Mouse (Mus musculus) brain, embryonic 14.5 days (tissue): Measurements from ENCODE around the gene Zbtb11.

Experiments used
- CTCF ChIP-seq: fragments of 200-500 bp; IDR thresholded peaks from 2 replicates; pipeline ENCODE4 v1.5.1; 2012; ENCODE audit warnings: inconsistent platforms, mild to moderate bottlenecking, moderate library complexity, borderline replicate concordance; ENCODE audit not compliant: insufficient read depth, insufficient read length; ENCODE audit errors: extremely low read depth
- POLR2A ChIP-seq: fragments of 200-500 bp; IDR thresholded peaks from 2 replicates; pipeline ENCODE4 v1.6.1; 2012; ENCODE audit warnings: mild to moderate bottlenecking, inconsistent platforms, borderline replicate concordance; ENCODE audit not compliant: poor library complexity, insufficient read depth, insufficient read length, severe bottlenecking; ENCODE audit errors: extremely low read depth

DNA sequence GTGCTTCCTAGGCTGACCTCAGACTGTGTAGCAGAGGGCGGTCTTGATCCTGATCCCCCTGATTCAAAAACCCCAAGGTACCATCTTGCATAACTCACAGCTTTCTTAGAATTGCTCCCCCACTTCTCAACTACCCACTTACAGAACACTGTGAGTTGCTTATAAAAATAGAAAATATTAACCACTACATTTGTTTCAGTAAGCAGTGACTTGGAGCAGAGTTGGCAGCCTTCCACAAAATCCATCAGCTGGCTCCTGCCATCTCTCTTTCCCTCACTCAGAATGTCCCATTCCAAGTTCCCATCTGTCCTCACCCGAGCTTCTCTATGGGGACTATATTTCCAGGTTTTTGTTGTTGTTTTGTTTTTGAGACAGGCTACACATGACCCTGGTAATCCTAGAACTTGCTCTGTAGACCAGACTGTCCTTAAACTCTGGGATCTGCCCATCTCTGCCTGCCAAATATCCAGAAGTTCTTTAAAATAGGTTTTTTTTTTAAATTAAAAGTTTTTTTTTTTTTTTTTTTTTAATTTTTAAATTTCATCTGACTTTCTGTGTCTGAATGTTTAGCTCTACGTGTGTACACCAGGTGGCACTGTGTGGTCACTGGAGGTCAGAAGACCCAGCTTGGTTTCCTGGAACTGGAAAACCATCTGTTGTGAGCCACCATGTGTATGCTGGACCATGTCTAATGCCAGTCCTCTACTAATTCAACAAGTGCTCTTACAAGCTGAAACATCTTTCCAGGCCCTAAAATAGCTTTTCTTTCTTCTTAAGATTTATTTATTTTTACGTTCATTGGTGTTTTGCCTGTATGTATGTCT is 9.3 kb upstream of the Zbtb11 start:
- peak; percentile 39; the same call in 1 of the 2 replicates for TF ChIP-seq CTCF
- no peak for TF ChIP-seq POLR2A
